Mouse (Mus musculus): ENCODE results near the gene Urod. TPM values are rescaled to one million over a fixed set of nuclear protein-coding genes. Genes with fewer than 3 reads are reported as not detected.

The Urod gene
- polyA plus RNA-seq, 1 experiment from 2014 or later = 76.6 TPM

DNA sequence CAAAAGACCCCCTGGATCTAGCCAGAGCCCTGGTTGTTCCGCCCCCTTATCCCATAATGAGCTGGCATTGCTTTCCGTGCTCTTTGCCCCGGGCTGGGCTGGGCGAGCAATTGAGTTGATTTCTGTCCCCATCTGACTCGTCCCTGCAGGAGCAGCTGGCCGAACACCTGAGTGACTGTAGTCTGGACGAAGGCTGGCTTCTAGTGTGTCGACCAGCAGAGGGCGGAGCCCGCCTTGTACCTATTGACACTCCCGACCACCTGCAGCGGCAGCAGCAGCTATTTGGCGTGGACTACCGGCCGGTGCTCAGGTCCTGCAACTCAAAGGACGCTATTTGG is 1.6 kb upstream of the Urod start:
- peak overlapping the region; percentile 96 for H3K4me2 ChIP-seq (replicated peaks; ENCODE audit: low read depth, low read length)
- ATAC-seq = peak; percentile 37
- H3K4me3 ChIP-seq (ENCODE audit: low read depth, low read length) = peak overlapping the region; percentile 91
- H3K27me3 ChIP-seq (replicated peaks; ENCODE audit: insufficient read depth, low read length) = no peaks in the 10 kb centered on the region
- H3K27ac ChIP-seq (ENCODE audit: low read length) = peak overlapping the region; percentile 80
- H3K4me1 ChIP-seq (ENCODE audit: insufficient read depth, low read depth, low read length) = peaks cover 14% of the 10 kb centered on the region
- TF ChIP-seq CTCF (IDR thresholded peaks at IDR 0.05) (peak; percentile 61), EP300 (IDR thresholded peaks at IDR 0.05) (no peak)
- no peaks in the 10 kb centered on the region for H3K9me3 ChIP-seq (ENCODE audit: low read length)
- peak; percentile 75 for DNase-seq (ENCODE audit: low spot score)
- WGBS = 2% methylated on average over 16 of the region's 16 CpGs
- peaks cover 7% of the 10 kb centered on the region; the same call in 1 of the 2 replicates for H3K36me3 ChIP-seq (ENCODE audit: insufficient read depth, low read length)
- H3K9ac ChIP-seq (replicated peaks; ENCODE audit: low read depth) = peak overlapping the region; percentile 82

DNA sequence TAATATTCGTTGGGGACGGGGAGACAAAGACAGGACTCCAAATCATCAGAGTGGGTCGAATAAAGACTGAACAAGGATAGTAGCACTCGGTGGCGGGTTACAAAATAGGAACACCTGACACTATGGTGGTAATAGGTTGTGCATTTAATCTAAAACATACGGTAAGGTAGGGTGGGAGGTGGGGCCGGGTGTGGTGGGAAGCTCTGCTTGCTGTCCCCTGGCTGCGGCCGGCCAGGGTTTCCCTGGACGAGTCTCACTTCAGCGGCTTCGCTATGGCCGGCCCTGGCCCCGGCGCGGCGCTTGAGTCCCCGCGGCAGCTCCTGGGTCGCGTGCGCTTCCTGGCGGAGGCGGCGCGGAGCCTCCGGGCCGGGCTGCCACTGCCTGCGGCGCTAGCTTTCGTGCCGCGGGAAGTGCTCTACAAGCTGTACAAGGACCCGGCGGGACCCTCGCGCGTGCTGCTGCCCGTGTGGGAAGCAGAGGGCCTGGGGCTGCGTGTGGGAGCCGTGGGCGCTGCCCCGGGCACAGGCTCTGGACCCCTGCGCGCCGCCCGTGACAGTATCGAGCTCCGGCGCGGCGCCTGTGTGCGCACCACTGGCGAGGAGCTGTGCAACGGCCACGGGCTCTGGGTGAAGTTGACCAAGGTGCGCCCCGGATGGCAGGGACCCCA is 1.1 kb upstream of the Urod start, which contains the start of gene Hectd3:
TSS of gene Hectd3 (plus strand) at position 187 of the 667 bp plus-strand sequence.
- H3K9ac ChIP-seq (replicated peaks; ENCODE audit: low read depth) = peak within 1 kb of the TSS; percentile 82
- H3K4me3 ChIP-seq (ENCODE audit: low read depth, low read length) = peak within 1 kb of the TSS; percentile 91
- ATAC-seq (peak; percentile 60), DNase-seq (ENCODE audit: low spot score) (peak; percentile 78)
- peaks cover 14% of the 10 kb centered on the region for H3K4me1 ChIP-seq (ENCODE audit: insufficient read depth, low read depth, low read length)
- TF ChIP-seq CTCF (IDR thresholded peaks at IDR 0.05) (peak; percentile 10; the same call in 1 of the 2 replicates), EP300 (IDR thresholded peaks at IDR 0.05) (no peak)
- H3K27ac ChIP-seq (ENCODE audit: low read length) = peak within 1 kb of the TSS; percentile 80
- H3K27me3 ChIP-seq (replicated peaks; ENCODE audit: insufficient read depth, low read length) = no peaks in the 10 kb centered on the region
- H3K4me2 ChIP-seq (replicated peaks; ENCODE audit: low read depth, low read length) = peak within 1 kb of the TSS; percentile 96
- H3K9me3 ChIP-seq (ENCODE audit: low read length) = no peaks in the 10 kb centered on the region
- 2% methylated on average over 49 of the region's 58 CpGs for WGBS
- peaks cover 7% of the 10 kb centered on the region; the same call in 1 of the 2 replicates for H3K36me3 ChIP-seq (ENCODE audit: insufficient read depth, low read length)

DNA sequence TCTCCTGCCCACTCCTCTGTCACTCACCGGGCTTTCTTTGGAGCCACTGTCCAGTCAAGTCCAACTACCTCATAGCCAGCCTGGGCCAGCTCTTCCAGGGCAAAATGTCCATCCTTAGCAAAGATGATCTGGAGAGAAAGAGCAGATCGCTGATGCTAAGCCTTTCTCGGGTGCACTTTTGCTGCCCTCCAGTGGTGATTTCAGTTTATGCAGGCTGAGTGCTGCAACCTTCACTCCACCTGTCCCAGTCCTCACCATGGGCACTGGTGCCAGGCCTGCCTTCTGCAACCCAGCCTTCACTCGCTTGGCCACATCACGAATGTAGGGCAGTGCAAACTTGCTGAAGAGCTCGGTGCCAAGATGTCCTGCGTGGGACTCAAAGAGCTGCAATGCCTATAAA is 2.8 kb downstream of the Urod start:
- TF ChIP-seq CTCF (IDR thresholded peaks at IDR 0.05) (peak; percentile 97), EP300 (IDR thresholded peaks at IDR 0.05) (no peak)
- Histone ChIP-seq H3K4me2 (replicated peaks; ENCODE audit: low read depth, low read length) (no peak overlapping the region), H3K4me1 (ENCODE audit: insufficient read depth, low read depth, low read length) (peaks cover 14% of the 10 kb centered on the region), H3K27me3 (replicated peaks; ENCODE audit: insufficient read depth, low read length) (no peaks in the 10 kb centered on the region), H3K9me3 (ENCODE audit: low read length) (no peaks in the 10 kb centered on the region), H3K27ac (ENCODE audit: low read length) (no peak overlapping the region), H3K9ac (replicated peaks; ENCODE audit: low read depth) (no peak overlapping the region), H3K36me3 (ENCODE audit: insufficient read depth, low read length) (no peaks in the 10 kb centered on the region; the same call in 1 of the 2 replicates), H3K4me3 (ENCODE audit: low read depth, low read length) (no peak overlapping the region)
- WGBS = 13% methylated on average over 7 of the region's 7 CpGs
- ATAC-seq (no peak), DNase-seq (ENCODE audit: low spot score) (peak; percentile 76)

DNA sequence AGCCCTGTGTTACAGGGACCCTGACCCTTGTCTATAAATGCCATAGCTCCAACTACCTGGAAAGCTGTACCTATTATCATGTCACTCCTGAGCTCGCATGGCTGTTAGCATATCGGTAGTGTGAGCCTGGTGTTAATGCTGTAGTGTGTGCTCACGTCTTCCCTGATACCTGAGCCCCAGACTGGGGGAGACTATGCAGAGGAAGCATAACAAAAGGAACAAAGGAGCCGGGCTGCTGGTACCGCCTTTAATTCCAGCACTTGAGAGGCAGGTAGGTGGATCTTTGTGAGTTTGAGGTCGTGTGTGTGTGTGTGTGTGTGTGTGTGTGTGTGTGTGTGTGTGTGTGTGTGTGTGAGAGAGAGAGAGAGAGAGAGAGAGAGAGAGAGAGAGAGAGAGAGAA is 4.5 kb downstream of the Urod start:
- Histone ChIP-seq H3K4me1 (ENCODE audit: insufficient read depth, low read depth, low read length) (peaks cover 8% of the 10 kb centered on the region; the same call in 1 of the 2 replicates), H3K27me3 (replicated peaks; ENCODE audit: insufficient read depth, low read length) (no peaks in the 10 kb centered on the region), H3K9ac (replicated peaks; ENCODE audit: low read depth) (no peak overlapping the region), H3K4me3 (ENCODE audit: low read depth, low read length) (no peak overlapping the region), H3K27ac (ENCODE audit: low read length) (no peak overlapping the region), H3K36me3 (ENCODE audit: insufficient read depth, low read length) (no peaks in the 10 kb centered on the region; the same call in 1 of the 2 replicates), H3K4me2 (replicated peaks; ENCODE audit: low read depth, low read length) (no peak overlapping the region), H3K9me3 (ENCODE audit: low read length) (no peaks in the 10 kb centered on the region)
- 69% methylated on average over 6 of the region's 6 CpGs for WGBS
- no peak for TF ChIP-seq CTCF (IDR thresholded peaks at IDR 0.05)
- no peak for TF ChIP-seq EP300 (IDR thresholded peaks at IDR 0.05)
- DNase-seq (ENCODE audit: low spot score) (no peak), ATAC-seq (no peak)

DNA sequence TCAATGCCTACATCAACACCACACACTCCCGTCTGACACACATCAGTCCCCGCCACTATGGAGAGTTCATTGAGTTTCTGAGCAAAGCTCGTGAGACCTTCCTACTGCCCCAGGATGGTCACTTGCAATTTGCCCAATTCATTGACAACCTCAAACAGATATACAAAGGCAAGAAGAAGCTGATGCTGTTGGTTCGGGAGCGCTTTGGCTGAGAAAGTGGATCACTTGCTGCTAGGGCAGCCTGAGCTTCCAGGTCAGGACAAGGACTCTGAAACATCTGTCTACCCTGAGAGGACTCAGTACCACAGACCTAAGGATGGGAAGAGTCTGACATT is 7.1 kb downstream of the Urod start:
- no peak overlapping the region for H3K27ac ChIP-seq (ENCODE audit: low read length)
- 57% methylated on average over 5 of the region's 5 CpGs for WGBS
- no peaks in the 10 kb centered on the region; the same call in 1 of the 2 replicates for H3K36me3 ChIP-seq (ENCODE audit: insufficient read depth, low read length)
- no peaks in the 10 kb centered on the region for H3K4me1 ChIP-seq (ENCODE audit: insufficient read depth, low read depth, low read length)
- no peak overlapping the region for H3K9ac ChIP-seq (replicated peaks; ENCODE audit: low read depth)
- no peaks in the 10 kb centered on the region for H3K27me3 ChIP-seq (replicated peaks; ENCODE audit: insufficient read depth, low read length)
- no peaks in the 10 kb centered on the region for H3K9me3 ChIP-seq (ENCODE audit: low read length)
- no peak for DNase-seq (ENCODE audit: low spot score)
- no peak for ATAC-seq
- no peak overlapping the region for H3K4me2 ChIP-seq (replicated peaks; ENCODE audit: low read depth, low read length)
- no peak overlapping the region for H3K4me3 ChIP-seq (ENCODE audit: low read depth, low read length)
- TF ChIP-seq CTCF (IDR thresholded peaks at IDR 0.05) (no peak), EP300 (IDR thresholded peaks at IDR 0.05) (no peak)

DNA sequence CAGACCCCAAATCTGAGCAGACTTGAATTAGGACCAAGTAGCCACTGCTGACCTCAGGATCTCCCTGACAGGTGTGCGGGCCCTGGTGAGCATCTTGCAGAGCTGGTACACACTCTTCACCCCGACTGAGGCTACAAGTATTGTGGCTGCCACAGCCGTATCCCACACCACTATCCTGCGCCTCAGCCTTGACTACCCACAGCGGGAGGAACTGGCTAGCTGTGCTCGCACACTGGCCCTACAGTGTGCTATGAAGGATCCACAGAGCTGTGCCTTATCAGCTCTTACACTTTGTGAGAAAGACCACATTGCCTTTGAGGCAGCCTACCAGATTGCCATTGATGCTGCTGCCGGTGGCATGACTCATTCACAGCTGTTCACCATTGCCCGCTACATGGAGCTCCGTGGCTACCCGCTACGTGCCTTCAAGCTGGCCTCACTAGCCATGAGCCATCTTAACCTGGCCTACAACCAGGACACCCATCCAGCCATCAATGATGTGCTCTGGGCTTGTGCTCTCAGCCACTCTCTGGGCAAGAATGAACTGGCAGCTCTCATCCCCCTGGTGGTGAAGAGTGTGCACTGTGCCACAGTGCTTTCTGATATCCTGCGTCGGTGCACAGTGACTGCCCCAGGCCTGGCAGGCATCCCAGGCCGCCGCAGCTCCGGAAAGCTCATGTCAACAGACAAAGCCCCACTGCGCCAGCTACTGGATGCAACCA is 7.7 kb downstream of the Urod start:
- no peaks in the 10 kb centered on the region for H3K9me3 ChIP-seq (ENCODE audit: low read length)
- DNase-seq (ENCODE audit: low spot score) = peak; percentile 84
- 59% methylated on average over 17 of the region's 17 CpGs for WGBS

More for the DNA sequence above, 7.7 kb downstream of the Urod start:
- H3K4me2 ChIP-seq (replicated peaks; ENCODE audit: low read depth, low read length) = no peak overlapping the region
- H3K36me3 ChIP-seq (ENCODE audit: insufficient read depth, low read length) = no peaks in the 10 kb centered on the region; the same call in 1 of the 2 replicates
- H3K4me3 ChIP-seq (ENCODE audit: low read depth, low read length) = no peak overlapping the region
- no peak overlapping the region for H3K27ac ChIP-seq (ENCODE audit: low read length)
- H3K9ac ChIP-seq (replicated peaks; ENCODE audit: low read depth) = no peak overlapping the region
- H3K4me1 ChIP-seq (ENCODE audit: insufficient read depth, low read depth, low read length) = no peaks in the 10 kb centered on the region
- ATAC-seq = peak; percentile 92
- no peaks in the 10 kb centered on the region for H3K27me3 ChIP-seq (replicated peaks; ENCODE audit: insufficient read depth, low read length)
- TF ChIP-seq CTCF (IDR thresholded peaks at IDR 0.05) (peak; percentile 93), EP300 (IDR thresholded peaks at IDR 0.05) (no peak)

All from lung, postnatal 0 days (tissue).